Mouse (Mus musculus) cerebellum, adult 2 months (tissue): Measurements from ENCODE around the gene Insm1.

Source experiments
- CTCF ChIP-seq: fragments of 200-500 bp; IDR thresholded peaks from 2 replicates; pipeline ENCODE4 v1.5.1; 2011; ENCODE audit warnings: low read depth, mild to moderate bottlenecking, control low read depth, low read length, moderate library complexity, borderline replicate concordance; ENCODE audit not compliant: insufficient read depth
- POLR2A ChIP-seq: fragments of 200-500 bp; IDR thresholded peaks from 2 replicates; pipeline ENCODE4 v1.6.1; 2011; ENCODE audit warnings: low read length, control low read depth, borderline replicate concordance; ENCODE audit not compliant: insufficient read depth

DNA sequence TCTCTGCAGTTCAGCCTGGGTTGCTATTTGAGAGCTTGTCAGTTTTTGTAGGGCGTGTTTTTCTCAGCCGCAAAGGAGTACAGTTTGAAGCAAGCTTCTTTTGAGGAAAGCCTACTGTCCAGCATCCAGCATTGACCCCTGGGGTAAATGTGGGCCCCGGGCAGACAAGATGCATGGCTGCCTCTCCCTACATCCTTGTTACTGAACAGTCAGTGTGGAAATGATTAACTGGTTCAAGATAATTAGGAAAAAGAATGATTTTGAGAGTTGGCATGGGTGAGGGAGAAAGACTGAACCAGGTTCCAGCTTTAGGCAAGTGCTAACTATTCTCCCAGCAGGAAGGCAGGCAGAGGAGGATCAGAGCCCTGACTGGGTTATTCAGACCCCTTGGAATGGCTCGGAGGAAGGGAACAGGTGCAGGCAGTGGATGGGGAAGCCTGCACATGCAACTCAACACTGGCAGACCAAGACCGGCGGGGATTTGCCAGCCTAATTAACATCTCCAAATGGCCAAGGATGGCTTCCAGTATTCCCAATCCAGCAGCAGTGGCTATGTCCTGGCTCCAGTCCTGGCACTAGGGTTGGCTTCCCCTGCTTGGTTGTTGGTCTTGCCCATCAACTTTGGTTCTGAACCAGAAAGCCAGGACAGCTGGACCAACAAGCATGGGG is 28.6 kb downstream of the Insm1 start:
- TF ChIP-seq CTCF, result no peak
- TF ChIP-seq POLR2A, result no peak
